Mouse (Mus musculus): ENCODE measurements around the gene Elovl6.

GRCm38 (mm10) chr3:129565458-129565857, 33.3 kb downstream of the Elovl6 start:
- TF ChIP-seq CTCF (conservative IDR thresholded peaks at IDR 0.05; ENCODE audit: low read length) (no peak), POU5F1 (IDR thresholded peaks at IDR 0.05; ENCODE audit: borderline replicate concordance, low read length) (no peak)
